Mouse (Mus musculus) testis, adult 2 months (tissue): ENCODE data around the gene Gm17606.

ENCODE experiments used
- CTCF ChIP-seq: fragments of 200-500 bp; IDR thresholded peaks from 2 replicates; pipeline ENCODE4 v1.5.1; 2012; ENCODE audit warnings: low read depth, mild to moderate bottlenecking, inconsistent platforms, low read length, moderate library complexity; ENCODE audit not compliant: control insufficient read depth, insufficient read depth, insufficient replicate concordance
- POLR2A ChIP-seq: fragments of 200-500 bp; IDR thresholded peaks from 2 replicates; pipeline ENCODE4 v1.6.1; 2012; ENCODE audit warnings: low read depth, mild to moderate bottlenecking, inconsistent platforms, low read length, moderate library complexity; ENCODE audit not compliant: control insufficient read depth

- TF ChIP-seq CTCF (no peak), POLR2A (no peak)
Measured at GRCm38 (mm10) chr14:54638210-54638609, 2.5 kb upstream of the Gm17606 start.
